Mouse (Mus musculus) spleen, adult 2 months (tissue): ENCODE data around the gene Cmtm8.

Source experiments
- CTCF ChIP-seq: fragments of 200-500 bp; IDR thresholded peaks from 2 replicates; pipeline ENCODE4 v1.5.1; 2011; ENCODE audit warnings: mild to moderate bottlenecking, inconsistent platforms; ENCODE audit not compliant: insufficient read depth, insufficient read length, insufficient replicate concordance; ENCODE audit errors: extremely low read depth
- POLR2A ChIP-seq: fragments of 200-500 bp; IDR thresholded peaks from 2 replicates; pipeline ENCODE4 v1.6.1; 2011; ENCODE audit warnings: low read depth, low read length, inconsistent platforms

DNA sequence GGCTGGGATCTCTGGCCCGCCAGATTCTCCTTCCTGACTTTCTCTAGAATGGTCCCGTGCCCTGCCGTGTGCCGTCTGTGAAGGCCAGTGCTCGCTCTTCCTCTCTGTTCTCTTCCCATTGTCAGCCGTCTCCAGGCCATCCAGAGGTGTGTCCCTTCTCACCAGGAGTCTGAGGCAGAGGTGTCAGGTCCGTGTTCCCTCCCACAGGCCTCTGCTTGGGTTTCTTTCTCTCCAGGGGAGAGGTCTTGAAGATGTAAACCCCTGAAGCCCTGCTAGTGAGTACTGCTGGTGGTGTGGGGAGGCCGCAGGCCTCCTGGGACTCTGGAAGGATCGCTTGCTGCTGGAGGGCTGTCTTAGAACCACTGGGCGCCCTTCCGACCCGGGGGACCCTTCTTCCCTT, 96.5 kb downstream of the Cmtm8 start:
- TF ChIP-seq CTCF (no peak), POLR2A (no peak)
